Mouse (Mus musculus): Measurements from ENCODE around the gene Dusp12.

DNA sequence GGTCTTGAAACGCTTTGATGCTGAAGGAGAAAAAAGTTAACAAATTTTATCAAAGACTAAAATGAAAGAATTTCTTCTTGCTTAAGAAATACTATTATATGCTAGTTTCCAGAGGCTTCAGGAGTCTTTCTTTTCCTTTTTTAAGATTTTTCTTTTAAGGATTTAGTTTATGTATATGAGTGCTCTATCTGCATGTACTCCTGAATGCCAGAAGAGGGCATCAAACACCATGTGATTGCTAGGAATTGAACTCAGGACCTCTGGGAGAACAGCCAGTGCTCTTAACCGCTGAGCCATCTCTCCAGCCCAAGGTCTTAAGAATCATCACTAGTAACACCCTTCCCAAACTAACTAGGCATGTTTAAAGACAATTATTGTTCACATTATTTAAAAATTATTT is 13.4 kb downstream of the Dusp12 start:
- no peak for TF ChIP-seq GATA1 (IDR thresholded peaks at IDR 0.05; ENCODE audit: low read length)
- TF ChIP-seq TAL1 (IDR thresholded peaks at IDR 0.05; ENCODE audit: low read length): no peak
